Mouse (Mus musculus) testis, adult 2 months (tissue): ENCODE measurements around the gene Adamts10. TPM values are rescaled to one million over a fixed set of nuclear protein-coding genes. Genes with fewer than 3 reads are reported as not detected.
A peak's percentile ranks its signal among the peaks of the same experiment; 100 is the strongest.

Experiments
- H3K27ac ChIP-seq: fragments of 200-500 bp; 2 replicates; pipeline ENCODE4 v1.5.1; 2012; ENCODE audit warnings: low read depth, low read length; ENCODE audit not compliant: control insufficient read depth, insufficient read depth
- H3K27me3 ChIP-seq: fragments of 200-500 bp; 2 replicates; pipeline ENCODE4 v1.6.1; 2012; ENCODE audit warnings: mild to moderate bottlenecking, low read length, moderate library complexity; ENCODE audit not compliant: control insufficient read depth, insufficient read depth
- H3K36me3 ChIP-seq: fragments of 200-500 bp; 2 replicates; pipeline ENCODE4 v1.6.1; 2012; ENCODE audit warnings: mild to moderate bottlenecking, low read length; ENCODE audit not compliant: control insufficient read depth, insufficient read depth
- H3K4me1 ChIP-seq: fragments of 200-500 bp; 2 replicates; pipeline ENCODE4 v1.6.1; 2012; ENCODE audit warnings: low read length; ENCODE audit not compliant: control insufficient read depth, insufficient read depth
- H3K4me3 ChIP-seq: fragments of 200-500 bp; 2 replicates; pipeline ENCODE4 v1.5.1; 2012; ENCODE audit warnings: low read depth, mild to moderate bottlenecking, low read length, moderate library complexity, mixed read lengths; ENCODE audit not compliant: control insufficient read depth
- CTCF ChIP-seq: fragments of 200-500 bp; IDR thresholded peaks from 2 replicates; pipeline ENCODE4 v1.5.1; 2012; ENCODE audit warnings: low read depth, mild to moderate bottlenecking, inconsistent platforms, low read length, moderate library complexity; ENCODE audit not compliant: control insufficient read depth, insufficient read depth, insufficient replicate concordance
- POLR2A ChIP-seq: fragments of 200-500 bp; IDR thresholded peaks from 2 replicates; pipeline ENCODE4 v1.6.1; 2012; ENCODE audit warnings: low read depth, mild to moderate bottlenecking, inconsistent platforms, low read length, moderate library complexity; ENCODE audit not compliant: control insufficient read depth
- polyA plus RNA-seq: library from polyadenylated mRNA; depleted of rRNA; stranded (reverse); fragments of >200 nt; gene quantifications from 2 replicates; pipeline ENCODE4 v1.2.3, GENCODE M21; 2012; rRNA removed

Gene Adamts10
- polyA plus RNA-seq: 7.4 and 7.9 TPM in 2 replicates

GRCm38 (mm10) chr17:33523918-33524755 is at the start of gene Adamts10:
Gene Adamts10, plus strand, starts transcription at chr17:33524204.
- H3K27me3 ChIP-seq: no peaks in the 10 kb centered on the region
- H3K27ac ChIP-seq: peak within 1 kb of the TSS; percentile 8; the same call in 1 of the 2 replicates
- TF ChIP-seq POLR2A (peak; percentile 56; the same call in 1 of the 2 replicates), CTCF (no peak)
- no peaks in the 10 kb centered on the region for H3K4me1 ChIP-seq
- H3K4me3 ChIP-seq: peak within 1 kb of the TSS; percentile 88
- H3K36me3 ChIP-seq: no peaks in the 10 kb centered on the region

GRCm38 (mm10) chr17:33484020-33484419 is 40.0 kb upstream of the Adamts10 start:
- Histone ChIP-seq H3K4me1 (peaks cover 5% of the 10 kb centered on the region; the same call in 1 of the 2 replicates), H3K27ac (no peak overlapping the region), H3K36me3 (no peaks in the 10 kb centered on the region), H3K4me3 (no peak overlapping the region), H3K27me3 (no peaks in the 10 kb centered on the region)
- TF ChIP-seq CTCF (no peak), POLR2A (no peak)

- no peak overlapping the region for H3K27ac ChIP-seq
- peaks cover 5% of the 10 kb centered on the region; the same call in 1 of the 2 replicates for H3K4me1 ChIP-seq
- TF ChIP-seq POLR2A (no peak), CTCF (no peak)
- no peaks in the 10 kb centered on the region for H3K36me3 ChIP-seq
- H3K4me3 ChIP-seq: no peak overlapping the region
- H3K27me3 ChIP-seq: no peaks in the 10 kb centered on the region
Measured at GRCm38 (mm10) chr17:33487211-33487610, 36.8 kb upstream of the Adamts10 start.

- no peaks in the 10 kb centered on the region for H3K27me3 ChIP-seq
- H3K27ac ChIP-seq: no peak overlapping the region
- no peaks in the 10 kb centered on the region for H3K36me3 ChIP-seq
- H3K4me1 ChIP-seq: peaks cover 5% of the 10 kb centered on the region; the same call in 1 of the 2 replicates
- H3K4me3 ChIP-seq: no peak overlapping the region
- no peak for TF ChIP-seq CTCF
- no peak for TF ChIP-seq POLR2A
Measured at GRCm38 (mm10) chr17:33487652-33488051, 36.4 kb upstream of the Adamts10 start.

- Histone ChIP-seq H3K27ac (no peak overlapping the region), H3K4me1 (no peaks in the 10 kb centered on the region), H3K36me3 (no peaks in the 10 kb centered on the region), H3K4me3 (no peak overlapping the region), H3K27me3 (no peaks in the 10 kb centered on the region)
- TF ChIP-seq CTCF (no peak), POLR2A (no peak)
Measured at GRCm38 (mm10) chr17:33491371-33491770, 32.6 kb upstream of the Adamts10 start.

GRCm38 (mm10) chr17:33493065-33493464 is 30.9 kb upstream of the Adamts10 start:
- Histone ChIP-seq H3K4me3 (no peak overlapping the region), H3K4me1 (no peaks in the 10 kb centered on the region), H3K27ac (no peak overlapping the region), H3K27me3 (no peaks in the 10 kb centered on the region), H3K36me3 (no peaks in the 10 kb centered on the region)
- TF ChIP-seq CTCF (peak; percentile 81; the same call in 1 of the 2 replicates), POLR2A (no peak)

GRCm38 (mm10) chr17:33494586-33494985 is 29.4 kb upstream of the Adamts10 start:
- no peaks in the 10 kb centered on the region for H3K4me1 ChIP-seq
- no peaks in the 10 kb centered on the region for H3K36me3 ChIP-seq
- no peak overlapping the region for H3K27ac ChIP-seq
- no peak overlapping the region for H3K4me3 ChIP-seq
- TF ChIP-seq POLR2A (no peak), CTCF (no peak)
- no peaks in the 10 kb centered on the region for H3K27me3 ChIP-seq
